Mouse (Mus musculus): Measurements from ENCODE around the gene I830077J02Rik. TPM values are rescaled to one million over a fixed set of nuclear protein-coding genes. Genes with fewer than 3 reads are reported as not detected.
"Not testable (repeated sequence)": the region's sequence is repeated elsewhere in the genome, so short reads cannot be mapped to it uniquely, and the experiment has no call there.

The I830077J02Rik gene
- polyA plus RNA-seq, 1 experiment = not detected

- no peaks in the 10 kb centered on the region for H3K36me3 ChIP-seq (ENCODE audit: control insufficient read depth, insufficient read depth, low read length)
- TF ChIP-seq CTCF (IDR thresholded peaks at IDR 0.05; ENCODE audit: control insufficient read depth, insufficient read depth, insufficient replicate concordance, low read depth, low read length) = no peak
- no peak for TF ChIP-seq POLR2A (IDR thresholded peaks at IDR 0.05; ENCODE audit: control insufficient read depth, low read depth, low read length)
- H3K4me3 ChIP-seq (ENCODE audit: control insufficient read depth, low read depth, low read length) = no peak overlapping the region
- H3K27ac ChIP-seq (ENCODE audit: control insufficient read depth, insufficient read depth, low read depth, low read length) = no peak overlapping the region
- H3K4me1 ChIP-seq (ENCODE audit: control insufficient read depth, insufficient read depth, low read length) = no peaks in the 10 kb centered on the region; the same call in 1 of the 2 replicates
- no peaks in the 10 kb centered on the region for H3K27me3 ChIP-seq (ENCODE audit: control insufficient read depth, insufficient read depth, low read length)
Measured at GRCm38 (mm10) chr3:105918355-105918745, 14.1 kb downstream of the I830077J02Rik start.

GRCm38 (mm10) chr3:105917656-105918354 lies 14.7 kb downstream of the I830077J02Rik start:
- Histone ChIP-seq H3K36me3 (ENCODE audit: control insufficient read depth, insufficient read depth, low read length) (no peaks in the 10 kb centered on the region), H3K27me3 (ENCODE audit: control insufficient read depth, insufficient read depth, low read length) (no peaks in the 10 kb centered on the region), H3K4me3 (ENCODE audit: control insufficient read depth, low read depth, low read length) (no peak overlapping the region), H3K27ac (ENCODE audit: control insufficient read depth, insufficient read depth, low read depth, low read length) (no peak overlapping the region), H3K4me1 (ENCODE audit: control insufficient read depth, insufficient read depth, low read length) (no peaks in the 10 kb centered on the region; the same call in 1 of the 2 replicates)
- TF ChIP-seq POLR2A (IDR thresholded peaks at IDR 0.05; ENCODE audit: control insufficient read depth, low read depth, low read length) (no peak), CTCF (IDR thresholded peaks at IDR 0.05; ENCODE audit: control insufficient read depth, insufficient read depth, insufficient replicate concordance, low read depth, low read length) (no peak)

GRCm38 (mm10) chr3:105916455-105916854 lies 16.0 kb downstream of the I830077J02Rik start:
- H3K27ac ChIP-seq (ENCODE audit: control insufficient read depth, insufficient read depth, low read depth, low read length); H3K27me3 ChIP-seq (ENCODE audit: control insufficient read depth, insufficient read depth, low read length); H3K4me1 ChIP-seq (ENCODE audit: control insufficient read depth, insufficient read depth, low read length); H3K36me3 ChIP-seq (ENCODE audit: control insufficient read depth, insufficient read depth, low read length); H3K4me3 ChIP-seq (ENCODE audit: control insufficient read depth, low read depth, low read length): not testable (repeated sequence)

GRCm38 (mm10) chr3:105915281-105915680 lies 17.2 kb downstream of the I830077J02Rik start:
- H3K27me3 ChIP-seq (ENCODE audit: control insufficient read depth, insufficient read depth, low read length) = no peaks in the 10 kb centered on the region
- H3K36me3 ChIP-seq (ENCODE audit: control insufficient read depth, insufficient read depth, low read length) = no peaks in the 10 kb centered on the region
- H3K4me1 ChIP-seq (ENCODE audit: control insufficient read depth, insufficient read depth, low read length) = no peaks in the 10 kb centered on the region; the same call in 1 of the 2 replicates
- no peak overlapping the region for H3K4me3 ChIP-seq (ENCODE audit: control insufficient read depth, low read depth, low read length)
- TF ChIP-seq POLR2A (IDR thresholded peaks at IDR 0.05; ENCODE audit: control insufficient read depth, low read depth, low read length) (no peak), CTCF (IDR thresholded peaks at IDR 0.05; ENCODE audit: control insufficient read depth, insufficient read depth, insufficient replicate concordance, low read depth, low read length) (no peak)
- no peak overlapping the region for H3K27ac ChIP-seq (ENCODE audit: control insufficient read depth, insufficient read depth, low read depth, low read length)

GRCm38 (mm10) chr3:105913839-105914681 lies 18.4 kb downstream of the I830077J02Rik start:
- no peak overlapping the region for H3K27ac ChIP-seq (ENCODE audit: control insufficient read depth, insufficient read depth, low read depth, low read length)
- no peak for TF ChIP-seq CTCF (IDR thresholded peaks at IDR 0.05; ENCODE audit: control insufficient read depth, insufficient read depth, insufficient replicate concordance, low read depth, low read length)
- no peak for TF ChIP-seq POLR2A (IDR thresholded peaks at IDR 0.05; ENCODE audit: control insufficient read depth, low read depth, low read length)
- H3K4me3 ChIP-seq (ENCODE audit: control insufficient read depth, low read depth, low read length) = no peak overlapping the region

GRCm38 (mm10) chr3:105912097-105912880 lies 20.2 kb downstream of the I830077J02Rik start:
- Histone ChIP-seq H3K27ac (ENCODE audit: control insufficient read depth, insufficient read depth, low read depth, low read length) (no peak overlapping the region), H3K27me3 (ENCODE audit: control insufficient read depth, insufficient read depth, low read length) (no peaks in the 10 kb centered on the region), H3K4me1 (ENCODE audit: control insufficient read depth, insufficient read depth, low read length) (no peaks in the 10 kb centered on the region), H3K4me3 (ENCODE audit: control insufficient read depth, low read depth, low read length) (no peak overlapping the region), H3K36me3 (ENCODE audit: control insufficient read depth, insufficient read depth, low read length) (no peaks in the 10 kb centered on the region)
- TF ChIP-seq CTCF (IDR thresholded peaks at IDR 0.05; ENCODE audit: control insufficient read depth, insufficient read depth, insufficient replicate concordance, low read depth, low read length) (no peak), POLR2A (IDR thresholded peaks at IDR 0.05; ENCODE audit: control insufficient read depth, low read depth, low read length) (no peak)

More at GRCm38 (mm10) chr3:105913839-105914681, 18.4 kb downstream of the I830077J02Rik start:
- Histone ChIP-seq H3K27me3 (ENCODE audit: control insufficient read depth, insufficient read depth, low read length) (no peaks in the 10 kb centered on the region), H3K36me3 (ENCODE audit: control insufficient read depth, insufficient read depth, low read length) (no peaks in the 10 kb centered on the region), H3K4me1 (ENCODE audit: control insufficient read depth, insufficient read depth, low read length) (no peaks in the 10 kb centered on the region)
